Mouse (Mus musculus) urinary bladder, postnatal 0 days (tissue): ENCODE data around the gene Ssr2. TPM values are rescaled to one million over a fixed set of nuclear protein-coding genes. Genes with fewer than 3 reads are reported as not detected.

Experiments used
- microRNA counts: library from miRNA; unstranded; fragments of <30 nt; microRNA quantifications from one replicate; lab custom pipeline; 2016
- microRNA-seq: library from miRNA; unstranded; fragments of <30 nt; microRNA quantifications from one replicate; pipeline ENCODE4, GENCODE M21; 2016
- polyA plus RNA-seq: library from polyadenylated mRNA; unstranded; fragments of >200 nt; fragmentation: Nextera tagmentation; extraction: Ambion mirVana; gene quantifications from 2 replicates; pipeline ENCODE4 v1.2.1, GENCODE M21; 2015

The Ssr2 gene
- polyA plus RNA-seq: 191 and 192 TPM in 2 replicates

DNA sequence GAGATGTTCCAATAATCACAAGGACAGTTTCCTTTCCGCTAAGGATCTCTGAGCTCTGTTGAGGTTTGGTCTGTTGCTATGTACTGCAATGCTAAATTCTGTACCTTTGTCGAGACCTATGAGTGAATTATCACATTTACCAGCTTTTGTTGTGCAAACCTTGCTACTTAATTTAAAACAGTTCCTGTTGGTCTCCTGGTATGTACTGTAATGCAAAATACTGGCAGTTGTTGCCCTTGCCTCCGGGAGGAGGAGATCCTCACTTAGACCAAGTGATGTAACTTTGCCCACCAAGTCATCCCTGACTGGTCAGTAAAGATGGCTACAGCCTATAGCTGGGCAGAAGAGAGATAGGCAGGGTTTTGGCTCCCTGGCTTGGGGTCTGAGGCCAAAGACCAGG is at the start of gene Ssr2:
Ssr2 (plus strand) TSS at position 337 of the 400 bp plus-strand sequence.

DNA sequence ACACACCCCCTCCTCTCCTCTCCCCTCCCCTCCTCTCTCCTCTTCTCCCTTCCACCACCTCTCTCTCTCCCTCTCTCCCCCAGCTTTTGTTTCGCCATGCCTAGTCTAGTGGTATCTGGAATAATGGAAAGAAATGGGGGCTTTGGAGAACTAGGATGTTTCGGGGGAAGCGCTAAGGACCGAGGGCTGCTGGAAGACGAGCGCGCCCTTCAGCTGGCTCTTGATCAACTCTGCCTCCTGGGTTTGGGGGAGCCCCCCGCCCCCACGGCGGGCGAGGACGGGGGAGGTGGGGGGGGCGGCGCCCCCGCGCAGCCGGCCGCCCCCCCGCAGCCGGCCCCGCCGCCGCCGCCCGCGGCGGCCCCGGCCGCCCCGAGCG is 43.4 kb upstream of the Ssr2 start, which contains the start of gene Mex3a:
Mex3a (plus strand) TSS at position 97 of the 376 bp plus-strand sequence.

GRCm38 (mm10) chr3:88548180-88548917 is 27.3 kb upstream of the Ssr2 start, which contains the start of gene Rab25:
Gene Rab25 (minus strand): TSS chr3:88548300.

DNA sequence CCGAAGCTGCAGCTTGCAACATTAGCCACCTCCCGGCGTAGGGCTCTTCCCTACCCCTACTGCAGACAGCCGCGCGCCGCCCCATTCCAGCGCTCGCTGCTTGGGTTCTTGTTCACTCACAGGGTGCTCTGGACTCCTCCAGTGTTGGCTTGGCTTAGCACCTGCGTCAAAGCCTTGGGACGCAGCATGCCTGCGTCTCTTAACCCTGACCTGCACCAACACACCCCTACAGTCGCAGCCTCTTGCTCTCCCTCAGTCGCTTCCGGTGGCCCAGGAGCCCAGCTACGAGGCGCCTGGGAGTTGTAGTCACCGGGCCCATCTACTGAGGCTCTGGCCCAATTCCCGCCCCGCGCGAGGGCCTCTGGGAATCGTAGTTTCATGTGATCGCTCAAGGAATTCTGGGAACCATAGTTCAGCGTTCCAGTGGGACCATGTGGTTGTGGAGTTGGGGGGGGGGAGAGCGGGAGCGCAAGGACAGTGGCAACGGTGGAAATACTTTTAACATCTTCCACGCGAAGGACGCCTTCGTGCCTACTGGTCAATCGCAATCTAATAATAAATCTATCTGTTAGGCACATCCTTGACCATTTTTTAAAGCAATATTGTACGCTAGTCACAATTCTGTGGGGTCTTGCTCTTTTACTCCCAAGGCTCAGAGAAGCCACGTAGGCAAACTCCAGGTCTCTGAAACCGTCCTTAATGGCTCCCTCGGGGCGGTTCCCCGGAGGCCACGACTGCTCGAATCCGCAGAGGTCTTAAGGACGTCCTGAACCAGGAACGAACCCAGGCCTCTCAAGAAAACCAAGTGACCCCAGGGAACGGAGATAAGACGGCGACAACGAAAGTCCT is 22.8 kb upstream of the Ssr2 start, which contains the start of gene Lamtor2:
Lamtor2 (minus strand) TSS at position 399 of the 849 bp plus-strand sequence.

DNA sequence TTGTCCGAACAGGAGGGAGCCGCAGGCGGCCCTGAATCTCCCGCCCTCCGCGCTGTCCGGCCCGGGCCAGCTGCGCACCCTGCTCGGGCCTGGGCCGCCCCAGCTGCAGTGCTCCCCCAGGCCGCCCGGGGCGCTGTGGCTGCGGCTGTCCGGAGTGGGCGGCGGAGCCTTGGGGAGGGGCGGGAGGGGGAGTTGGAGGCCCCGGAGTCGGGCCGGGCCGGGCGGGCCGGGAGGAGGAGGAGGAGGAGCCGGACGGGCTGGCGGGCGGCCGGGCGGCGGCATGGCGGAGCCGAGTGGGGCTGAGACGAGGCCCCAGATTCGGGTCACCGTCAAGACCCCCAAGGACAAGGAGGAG is 22.2 kb upstream of the Ssr2 start, which contains the start of gene Ubqln4:
Ubqln4 (plus strand) TSS at position 234 of the 355 bp plus-strand sequence.

GRCm38 (mm10) chr3:88605666-88606065 is 30.0 kb downstream of the Ssr2 start, which contains the start of gene Arhgef2:
Gene Arhgef2 (plus strand): TSS chr3:88605966.

MicroRNAs within 50 kb of the gene (microRNA counts, 519-probe panel; counts per million panel counts)
- not detected for microRNA mmu-miR-1905 (lab: Ali Mortazavi, UCI)

Small RNA genes lying within 50 kb of the gene (microRNA-seq; reads per million reads assigned to microRNA genes)
- not detected for gene Mir1905

Other genes with a start within 250 kb of the Ssr2 start
- 29.9 and 30.1 TPM in 2 replicates for gene Tmem79, start 239.7 kb upstream of the Ssr2 start, polyA plus RNA-seq
- 25.6 and 28.1 TPM in 2 replicates for gene Smg5, start 239.6 kb upstream of the Ssr2 start, polyA plus RNA-seq
- gene Paqr6, start 211.3 kb upstream of the Ssr2 start, polyA plus RNA-seq: 45.2 and 47.2 TPM in 2 replicates
- 1.2 and 1.5 TPM in 2 replicates for gene Bglap3, start 203.1 kb upstream of the Ssr2 start, polyA plus RNA-seq
- 4.9 and 8.9 TPM in 2 replicates for gene Bglap2, start 197.2 kb upstream of the Ssr2 start, polyA plus RNA-seq
- gene Bglap, start 191.4 kb upstream of the Ssr2 start, polyA plus RNA-seq: 0.49 TPM in 1 of 2 replicates, not detected in the other
- 45.0 and 46.8 TPM in 2 replicates for gene Pmf1, start 165.5 kb upstream of the Ssr2 start, polyA plus RNA-seq
- 10.1 TPM in 2 replicates for gene Slc25a44, start 150.7 kb upstream of the Ssr2 start, polyA plus RNA-seq
- 17.7 and 20.0 TPM in 2 replicates for gene Sema4a, start 114.7 kb upstream of the Ssr2 start, polyA plus RNA-seq
- 294 and 327 TPM in 2 replicates for gene Lmna, start 65.9 kb upstream of the Ssr2 start, polyA plus RNA-seq
- gene Mex3a, start 43.5 kb upstream of the Ssr2 start, polyA plus RNA-seq: 2.1 TPM in 2 replicates
- 90.9 and 91.9 TPM in 2 replicates for gene Rab25, start 27.6 kb upstream of the Ssr2 start, polyA plus RNA-seq
- gene Lamtor2, start 22.8 kb upstream of the Ssr2 start, polyA plus RNA-seq: 127 and 138 TPM in 2 replicates
- gene Ubqln4, start 22.1 kb upstream of the Ssr2 start, polyA plus RNA-seq: 14.4 and 16.4 TPM in 2 replicates
- gene Arhgef2, start 30.1 kb downstream of the Ssr2 start, polyA plus RNA-seq: 30.4 and 30.5 TPM in 2 replicates
- not detected in 2 replicates for gene Rxfp4, start 77.3 kb downstream of the Ssr2 start, polyA plus RNA-seq
- gene Khdc4, start 109.9 kb downstream of the Ssr2 start, polyA plus RNA-seq: 36.9 and 43.8 TPM in 2 replicates
- gene Rit1, start 141.0 kb downstream of the Ssr2 start, polyA plus RNA-seq: 71.1 and 85.1 TPM in 2 replicates
- 3.7 and 4.0 TPM in 2 replicates for gene Syt11, start 199.3 kb downstream of the Ssr2 start, polyA plus RNA-seq